Mouse (Mus musculus) bone marrow macrophage, adult 2 months (primary cell): ENCODE data around the gene Nbeal2. TPM values are rescaled to one million over a fixed set of nuclear protein-coding genes. Genes with fewer than 3 reads are reported as not detected.
A peak's percentile ranks its signal among the peaks of the same experiment; 100 is the strongest.

Experiments
- H3K27ac ChIP-seq: 2 replicates; pipeline ENCODE4 v1.5.1; 2012; ENCODE audit warnings: low read depth, low read length; ENCODE audit not compliant: insufficient read depth
- H3K4me1 ChIP-seq: 2 replicates; pipeline ENCODE4 v1.6.1; 2012; ENCODE audit warnings: low read length; ENCODE audit not compliant: control insufficient read depth, insufficient read depth
- H3K4me3 ChIP-seq: 2 replicates; pipeline ENCODE4 v1.5.1; 2012; ENCODE audit warnings: mild to moderate bottlenecking, low read length, moderate library complexity; ENCODE audit not compliant: insufficient read depth
- CTCF ChIP-seq: IDR thresholded peaks from 2 replicates; pipeline ENCODE4 v1.5.1; 2012; ENCODE audit warnings: low read depth, mild to moderate bottlenecking, low read length, moderate library complexity
- POLR2A ChIP-seq: IDR thresholded peaks from 2 replicates; pipeline ENCODE4 v1.6.1; 2012; ENCODE audit warnings: mild to moderate bottlenecking, low read depth, low read length, borderline replicate concordance
- polyA plus RNA-seq: library from polyadenylated mRNA; stranded (reverse); fragments of >200 nt; gene quantifications from 2 replicates; pipeline ENCODE4 v1.2.4, GENCODE M21; 2012; ENCODE audit not compliant: missing spikeins, insufficient read depth, insufficient read length

The Nbeal2 gene
- polyA plus RNA-seq, 1 experiment = 51.9 TPM

DNA sequence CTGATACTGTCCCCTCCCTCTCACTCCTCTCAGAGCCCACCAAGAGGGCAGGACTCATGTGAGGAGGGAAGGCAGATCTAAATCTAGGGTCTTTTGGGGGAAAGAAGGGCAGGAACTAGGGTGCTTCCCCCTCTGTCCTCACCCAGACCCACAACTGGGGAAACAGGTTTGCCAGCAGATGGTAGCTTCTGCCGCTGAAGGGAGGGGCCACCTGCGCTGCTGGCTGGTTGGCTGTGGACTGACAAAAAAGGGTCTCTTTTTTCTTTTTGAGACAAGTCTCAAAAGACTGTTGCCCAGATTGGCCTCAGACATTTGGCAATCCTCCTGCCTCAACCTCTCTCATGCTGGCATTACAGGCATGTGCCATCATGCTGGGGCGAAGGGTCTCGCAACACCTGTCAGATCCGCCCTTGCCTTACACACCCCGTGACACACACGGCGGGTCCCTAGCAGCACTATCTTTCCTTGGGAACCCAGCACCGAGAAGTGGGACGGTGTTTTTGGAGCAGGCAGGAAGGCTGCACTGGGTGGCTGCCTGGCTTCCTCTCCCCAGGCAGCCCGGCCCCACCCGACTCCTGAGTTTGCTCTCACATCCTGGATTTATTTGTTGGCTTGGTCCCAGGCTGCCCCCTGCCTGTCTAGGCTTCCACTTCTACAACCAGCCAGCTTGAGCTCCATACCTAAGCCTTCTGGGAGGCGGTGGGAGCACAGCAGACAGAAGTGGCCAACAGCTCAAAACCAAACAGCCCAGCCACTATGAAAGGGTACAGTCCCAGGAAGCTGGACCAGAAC, 1.8 kb downstream of the Nbeal2 start:
- Histone ChIP-seq H3K4me3 (peak overlapping the region; percentile 74), H3K4me1 (peaks cover 26% of the 10 kb centered on the region), H3K27ac (no peak overlapping the region)
- TF ChIP-seq POLR2A (no peak), CTCF (0 out of 2 replicates have a peak, but pooled peaks have one; percentile 15)

- Histone ChIP-seq H3K4me3 (no peak overlapping the region), H3K4me1 (peaks cover 33% of the 10 kb centered on the region), H3K27ac (no peak overlapping the region)
- TF ChIP-seq POLR2A (no peak), CTCF (no peak)
These were observed 4.2 kb downstream of the Nbeal2 start for GRCm38 (mm10) chr9:110649775-110650174.

- peak overlapping the region; percentile 4; the same call in 1 of the 2 replicates for H3K27ac ChIP-seq
- H3K4me3 ChIP-seq = peak overlapping the region; percentile 44
- TF ChIP-seq POLR2A (no peak), CTCF (no peak)
- peaks cover 21% of the 10 kb centered on the region for H3K4me1 ChIP-seq
These were observed 8.7 kb downstream of the Nbeal2 start for GRCm38 (mm10) chr9:110645219-110645618.

GRCm38 (mm10) chr9:110644295-110644694, 9.7 kb downstream of the Nbeal2 start:
- Histone ChIP-seq H3K4me1 (peaks cover 21% of the 10 kb centered on the region), H3K4me3 (no peak overlapping the region), H3K27ac (no peak overlapping the region)
- TF ChIP-seq CTCF = no peak
- no peak for TF ChIP-seq POLR2A

- Histone ChIP-seq H3K27ac (no peak overlapping the region), H3K4me3 (no peak overlapping the region), H3K4me1 (peaks cover 21% of the 10 kb centered on the region)
- no peak for TF ChIP-seq CTCF
These were observed 10.2 kb downstream of the Nbeal2 start for GRCm38 (mm10) chr9:110643787-110644186.

DNA sequence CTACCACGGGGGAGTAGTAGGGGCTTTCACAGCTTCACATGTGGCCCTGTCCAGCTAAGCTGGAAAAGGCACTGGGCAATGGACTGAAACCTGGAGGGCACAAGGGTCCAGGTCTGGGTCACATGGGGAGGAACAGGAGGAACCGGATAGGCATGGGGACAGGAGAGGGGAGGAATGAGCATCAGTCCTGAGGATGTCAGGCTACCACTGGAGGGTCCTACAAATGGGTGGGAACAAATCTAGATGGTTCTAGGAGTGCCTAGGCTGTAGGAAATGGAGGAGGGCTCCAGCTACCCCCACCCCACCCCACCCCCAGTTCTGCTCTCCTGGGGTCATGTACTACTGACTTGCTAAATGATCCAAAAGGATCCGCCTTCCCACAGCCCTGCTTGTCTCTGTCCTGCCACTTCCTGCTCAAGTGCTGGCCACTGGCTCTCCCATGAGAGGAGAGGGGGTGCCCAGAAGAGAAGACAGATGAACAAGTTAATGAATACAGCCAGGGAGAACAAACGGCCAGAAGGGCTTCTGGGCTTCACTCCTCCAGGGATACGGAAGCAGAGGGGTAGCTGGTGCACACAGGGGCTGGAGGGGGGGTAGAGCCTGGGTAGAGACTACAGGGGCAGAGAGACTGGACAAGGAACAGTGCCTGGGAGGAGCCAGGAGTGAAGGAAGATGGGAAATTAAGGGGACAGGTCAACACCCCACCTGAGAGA, 11.0 kb downstream of the Nbeal2 start:
- H3K27ac ChIP-seq = no peak overlapping the region
- TF ChIP-seq POLR2A = no peak
- TF ChIP-seq CTCF = no peak
- peaks cover 21% of the 10 kb centered on the region for H3K4me1 ChIP-seq
- no peak overlapping the region for H3K4me3 ChIP-seq

DNA sequence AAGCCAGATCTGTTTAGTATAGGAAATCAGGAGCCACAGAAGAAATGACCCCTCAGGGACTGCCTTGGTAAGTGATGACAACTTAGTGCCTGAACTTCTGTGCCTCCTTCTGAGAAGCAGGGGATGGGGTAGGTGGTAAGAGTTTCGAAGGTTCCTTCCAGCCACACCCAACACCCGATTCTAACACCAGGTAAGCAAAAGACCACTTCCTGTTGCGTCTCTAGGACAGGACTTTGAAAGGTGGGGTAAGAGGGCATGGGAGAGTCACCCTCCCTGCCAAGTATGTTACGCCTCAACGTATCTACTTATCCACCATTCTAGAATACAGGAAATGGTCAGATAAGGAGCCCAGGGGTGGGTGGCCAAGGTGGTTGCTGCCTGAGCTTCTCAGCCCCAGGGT, 13.0 kb downstream of the Nbeal2 start:
- TF ChIP-seq POLR2A = no peak
- no peak for TF ChIP-seq CTCF
- Histone ChIP-seq H3K27ac (no peak overlapping the region), H3K4me1 (peaks cover 16% of the 10 kb centered on the region), H3K4me3 (no peak overlapping the region)

DNA sequence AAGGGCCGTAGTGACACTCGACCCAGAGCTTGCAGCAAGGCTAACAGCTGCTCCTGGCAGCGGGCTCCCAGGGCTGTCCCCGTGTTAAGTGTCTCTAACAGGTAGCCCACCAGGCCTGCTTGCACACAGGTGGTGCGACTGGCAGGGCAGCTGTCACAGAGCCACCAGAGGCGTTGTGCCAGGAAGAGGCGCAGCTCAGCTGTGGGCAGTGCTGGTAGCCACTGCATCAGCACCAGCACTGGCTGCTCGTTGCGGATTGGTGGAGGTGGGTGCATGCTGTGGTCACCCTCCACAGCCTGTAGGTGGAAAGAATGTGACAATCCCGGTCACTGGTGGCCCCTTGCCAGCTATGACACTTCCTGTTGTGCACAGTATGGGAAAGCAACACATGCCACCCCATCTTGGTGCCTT, 15.3 kb downstream of the Nbeal2 start:
- 0 out of 2 replicates have a peak, but pooled peaks cover 2% of the 10 kb centered on the region for H3K4me1 ChIP-seq
- TF ChIP-seq CTCF = no peak
- no peak for TF ChIP-seq POLR2A
- H3K27ac ChIP-seq = no peak overlapping the region
- H3K4me3 ChIP-seq = no peak overlapping the region

- H3K4me3 ChIP-seq = no peak overlapping the region
- H3K4me1 ChIP-seq = no peaks in the 10 kb centered on the region
- TF ChIP-seq POLR2A (no peak), CTCF (peak; percentile 98)
- no peak overlapping the region for H3K27ac ChIP-seq
These were observed 18.7 kb downstream of the Nbeal2 start for GRCm38 (mm10) chr9:110635225-110635624.

DNA sequence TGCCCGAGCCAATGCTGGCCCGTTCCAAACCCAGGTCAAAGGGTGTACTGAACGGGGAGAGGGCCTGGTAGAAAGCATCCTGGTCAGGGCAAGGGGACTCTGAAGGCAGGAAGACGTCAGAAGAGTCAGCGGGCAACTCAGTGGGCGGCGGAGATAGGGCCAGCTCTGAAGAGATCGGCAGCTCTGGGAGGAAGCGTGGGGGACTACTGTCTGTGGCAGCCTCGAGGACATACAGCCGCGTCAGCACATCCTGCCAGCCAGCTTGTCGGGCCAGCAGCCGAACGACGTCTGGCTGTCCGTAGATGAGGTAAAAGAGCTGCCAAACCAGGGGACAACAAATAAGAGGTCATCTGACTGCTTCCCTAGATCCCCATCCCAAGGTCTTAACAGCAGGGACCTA, 20.1 kb downstream of the Nbeal2 start:
- H3K4me1 ChIP-seq = no peaks in the 10 kb centered on the region
- TF ChIP-seq CTCF (no peak), POLR2A (no peak)
- H3K27ac ChIP-seq = no peak overlapping the region
- H3K4me3 ChIP-seq = no peak overlapping the region

DNA sequence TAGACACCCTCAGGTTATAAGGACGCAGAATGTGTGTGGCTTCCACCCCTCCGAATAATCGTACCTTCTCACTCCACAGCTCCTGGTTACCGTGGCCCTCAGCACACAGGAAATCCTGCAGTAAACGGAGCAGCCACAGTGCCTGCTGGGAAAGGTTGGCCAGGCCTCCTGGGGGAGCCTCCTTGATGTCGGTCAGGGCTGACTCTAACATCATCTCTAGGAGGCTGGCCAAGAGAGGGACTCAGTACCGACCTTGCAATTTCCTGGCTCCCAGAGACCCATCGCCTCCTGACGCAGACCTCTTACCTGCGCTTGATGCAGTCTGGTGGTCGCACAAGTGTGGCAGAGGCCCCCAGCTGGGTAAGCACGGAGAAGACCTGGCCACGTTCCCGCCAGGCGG, 21.3 kb downstream of the Nbeal2 start:
- TF ChIP-seq POLR2A (no peak), CTCF (no peak)
- H3K27ac ChIP-seq = no peak overlapping the region
- H3K4me1 ChIP-seq = no peaks in the 10 kb centered on the region
- H3K4me3 ChIP-seq = no peak overlapping the region
